Mouse (Mus musculus) ZHBTc4 (cell line): Measurements from ENCODE around the gene Gdpd5.
"Not testable (repeated sequence)": the region's sequence is repeated elsewhere in the genome, so short reads cannot be mapped to it uniquely, and the experiment has no call there.

ENCODE experiments used
- DNase-seq: peaks from one replicate; pipeline ENCODE4 v3.0.0-alpha.2; 2011; ENCODE audit warnings: low read depth, low spot score

Gdpd5 gene

GRCm38 (mm10) chr7:99477235-99477634 lies 96.0 kb downstream of the Gdpd5 start:
- peak; percentile 47 for DNase-seq

GRCm38 (mm10) chr7:99482637-99483036 lies 101.4 kb downstream of the Gdpd5 start:
- DNase-seq = no peak

- peak; percentile 98 for DNase-seq
These were observed 102.2 kb downstream of the Gdpd5 start, which contains the start of gene Rps3 for GRCm38 (mm10) chr7:99483271-99483923. Gene Rps3 (minus strand): TSS chr7:99483738.

- DNase-seq = no peak
These were observed 102.7 kb downstream of the Gdpd5 start for GRCm38 (mm10) chr7:99483924-99484319.

- no peak for DNase-seq
These were observed 103.5 kb downstream of the Gdpd5 start for GRCm38 (mm10) chr7:99484679-99485078.

GRCm38 (mm10) chr7:99489708-99490107 lies 108.5 kb downstream of the Gdpd5 start:
- DNase-seq = no peak

- DNase-seq = no peak
These were observed 117.9 kb downstream of the Gdpd5 start for GRCm38 (mm10) chr7:99499128-99499527.

- peak; percentile 82 for DNase-seq
These were observed 119.0 kb downstream of the Gdpd5 start for GRCm38 (mm10) chr7:99500201-99500600.

- DNase-seq = no peak
These were observed 119.4 kb downstream of the Gdpd5 start for GRCm38 (mm10) chr7:99500655-99501054.

- DNase-seq = no peak
These were observed 119.9 kb downstream of the Gdpd5 start for GRCm38 (mm10) chr7:99501148-99501547.

- DNase-seq = no peak
These were observed 123.3 kb downstream of the Gdpd5 start for GRCm38 (mm10) chr7:99504556-99504955.

GRCm38 (mm10) chr7:99508187-99508586 lies 127.0 kb downstream of the Gdpd5 start:
- DNase-seq = not testable (repeated sequence)

- peak; percentile 25 for DNase-seq
These were observed 128.9 kb downstream of the Gdpd5 start for GRCm38 (mm10) chr7:99510087-99510501.
